Mouse (Mus musculus): Measurements from ENCODE around the gene Cenpu. TPM values are rescaled to one million over a fixed set of nuclear protein-coding genes. Genes with fewer than 3 reads are reported as not detected.

The Cenpu gene
- polyA plus RNA-seq, 1 experiment from 2014 or later, result 7.6 TPM

GRCm38 (mm10) chr8:46622446-46623270, 70.8 kb downstream of the Cenpu start:
- no peaks in the 10 kb centered on the region for H3K27me3 ChIP-seq (replicated peaks; ENCODE audit: control insufficient read depth, insufficient read depth, low read length)
- H3K4me3 ChIP-seq (ENCODE audit: low read depth, low read length), result no peak overlapping the region
- no peaks in the 10 kb centered on the region for H3K36me3 ChIP-seq (ENCODE audit: control insufficient read depth, insufficient read depth)
- H3K4me1 ChIP-seq (replicated peaks; ENCODE audit: control insufficient read depth, insufficient read depth, low read length), result no peaks in the 10 kb centered on the region
- H3K9me3 ChIP-seq (ENCODE audit: control insufficient read depth), result no peaks in the 10 kb centered on the region
- H3K4me2 ChIP-seq (replicated peaks; ENCODE audit: low read depth), result no peak overlapping the region
- no peak for TF ChIP-seq CTCF (IDR thresholded peaks at IDR 0.05; ENCODE audit: low read depth)
- no peak for ATAC-seq
- WGBS, result 69% methylated on average over 9 of the region's 9 CpGs
- H3K9ac ChIP-seq (ENCODE audit: low read depth, low read length), result no peak overlapping the region
- H3K27ac ChIP-seq (ENCODE audit: low read depth, low read length), result no peak overlapping the region

GRCm38 (mm10) chr8:46625166-46625565, 73.3 kb downstream of the Cenpu start:
- no peak overlapping the region for H3K4me3 ChIP-seq (ENCODE audit: low read depth, low read length)
- no peak overlapping the region for H3K27ac ChIP-seq (ENCODE audit: low read depth, low read length)
- H3K4me2 ChIP-seq (replicated peaks; ENCODE audit: low read depth), result no peak overlapping the region
- no peak overlapping the region for H3K9ac ChIP-seq (ENCODE audit: low read depth, low read length)
- H3K9me3 ChIP-seq (ENCODE audit: control insufficient read depth), result no peaks in the 10 kb centered on the region
- ATAC-seq, result no peak
- H3K36me3 ChIP-seq (ENCODE audit: control insufficient read depth, insufficient read depth), result no peaks in the 10 kb centered on the region; the same call in 1 of the 2 replicates
- H3K27me3 ChIP-seq (replicated peaks; ENCODE audit: control insufficient read depth, insufficient read depth, low read length), result no peaks in the 10 kb centered on the region
- no peaks in the 10 kb centered on the region for H3K4me1 ChIP-seq (replicated peaks; ENCODE audit: control insufficient read depth, insufficient read depth, low read length)
- 44% methylated on average over 1 of the region's 1 CpGs for WGBS
- TF ChIP-seq CTCF (IDR thresholded peaks at IDR 0.05; ENCODE audit: low read depth), result no peak

- H3K27ac ChIP-seq (ENCODE audit: low read depth, low read length), result no peak overlapping the region
- peaks cover 10% of the 10 kb centered on the region for H3K36me3 ChIP-seq (ENCODE audit: control insufficient read depth, insufficient read depth)
- ATAC-seq, result no peak
- H3K9me3 ChIP-seq (ENCODE audit: control insufficient read depth), result no peaks in the 10 kb centered on the region
- H3K4me2 ChIP-seq (replicated peaks; ENCODE audit: low read depth), result no peak overlapping the region
- H3K4me1 ChIP-seq (replicated peaks; ENCODE audit: control insufficient read depth, insufficient read depth, low read length), result no peaks in the 10 kb centered on the region
- no peaks in the 10 kb centered on the region for H3K27me3 ChIP-seq (replicated peaks; ENCODE audit: control insufficient read depth, insufficient read depth, low read length)
- no peak for TF ChIP-seq CTCF (IDR thresholded peaks at IDR 0.05; ENCODE audit: low read depth)
- WGBS, result 98% methylated on average over 5 of the region's 5 CpGs
- no peak overlapping the region for H3K4me3 ChIP-seq (ENCODE audit: low read depth, low read length)
- H3K9ac ChIP-seq (ENCODE audit: low read depth, low read length), result no peak overlapping the region
Measured at GRCm38 (mm10) chr8:46626642-46627041, 74.8 kb downstream of the Cenpu start.

- no peaks in the 10 kb centered on the region for H3K27me3 ChIP-seq (replicated peaks; ENCODE audit: control insufficient read depth, insufficient read depth, low read length)
- H3K9ac ChIP-seq (ENCODE audit: low read depth, low read length), result no peak overlapping the region
- WGBS, result 79% methylated on average over 7 of the region's 7 CpGs
- H3K4me2 ChIP-seq (replicated peaks; ENCODE audit: low read depth), result no peak overlapping the region
- H3K27ac ChIP-seq (ENCODE audit: low read depth, low read length), result no peak overlapping the region
- peaks cover 16% of the 10 kb centered on the region for H3K36me3 ChIP-seq (ENCODE audit: control insufficient read depth, insufficient read depth)
- no peak for TF ChIP-seq CTCF (IDR thresholded peaks at IDR 0.05; ENCODE audit: low read depth)
- no peaks in the 10 kb centered on the region for H3K9me3 ChIP-seq (ENCODE audit: control insufficient read depth)
- no peaks in the 10 kb centered on the region for H3K4me1 ChIP-seq (replicated peaks; ENCODE audit: control insufficient read depth, insufficient read depth, low read length)
- no peak for ATAC-seq
- no peak overlapping the region for H3K4me3 ChIP-seq (ENCODE audit: low read depth, low read length)
Measured at GRCm38 (mm10) chr8:46627881-46628280, 76.1 kb downstream of the Cenpu start.

- no peak for TF ChIP-seq CTCF (IDR thresholded peaks at IDR 0.05; ENCODE audit: low read depth)
- H3K4me3 ChIP-seq (ENCODE audit: low read depth, low read length), result no peak overlapping the region
- H3K36me3 ChIP-seq (ENCODE audit: control insufficient read depth, insufficient read depth), result peaks cover 24% of the 10 kb centered on the region
- no peaks in the 10 kb centered on the region for H3K9me3 ChIP-seq (ENCODE audit: control insufficient read depth)
- H3K27me3 ChIP-seq (replicated peaks; ENCODE audit: control insufficient read depth, insufficient read depth, low read length), result no peaks in the 10 kb centered on the region
- no peak overlapping the region for H3K9ac ChIP-seq (ENCODE audit: low read depth, low read length)
- no peaks in the 10 kb centered on the region for H3K4me1 ChIP-seq (replicated peaks; ENCODE audit: control insufficient read depth, insufficient read depth, low read length)
- no peak overlapping the region for H3K27ac ChIP-seq (ENCODE audit: low read depth, low read length)
- 97% methylated on average over 1 of the region's 1 CpGs for WGBS
- no peak overlapping the region for H3K4me2 ChIP-seq (replicated peaks; ENCODE audit: low read depth)
- ATAC-seq, result no peak
Measured at GRCm38 (mm10) chr8:46628645-46629044, 76.8 kb downstream of the Cenpu start.

Other genes starting within 250 kb of the Cenpu start
- 54.0 and 59.1 TPM in 2 replicates for gene Acsl1, start 81.0 kb upstream of the Cenpu start, polyA plus RNA-seq (2015; fragmentation: Nextera tagmentation; extraction: Ambion mirVana)
- 6.2 and 7.6 TPM in 2 replicates for gene Primpol, start 65.2 kb downstream of the Cenpu start, polyA plus RNA-seq (2015; fragmentation: Nextera tagmentation; extraction: Ambion mirVana)
- 43.5 and 48.7 TPM in 2 replicates for gene Casp3, start 65.3 kb downstream of the Cenpu start, polyA plus RNA-seq (2015; fragmentation: Nextera tagmentation; extraction: Ambion mirVana)
- 43.3 and 46.2 TPM in 2 replicates for gene Irf2, start 187.7 kb downstream of the Cenpu start, polyA plus RNA-seq (2015; fragmentation: Nextera tagmentation; extraction: Ambion mirVana)